Mouse (Mus musculus) midbrain, embryonic 13.5 days (tissue): ENCODE results near the gene Rftn1. TPM values are rescaled to one million over a fixed set of nuclear protein-coding genes. Genes with fewer than 3 reads are reported as not detected.

Experiments
- ATAC-seq: fragments of 200-750 bp; cut with Nextera tagmentation; 2 replicates; pipeline ENCODE4 v1.8.0; 2017; ENCODE audit warnings: mild to moderate bottlenecking, moderate TSS enrichment, moderate library complexity
- H3K27ac ChIP-seq: fragments of 300-500 bp; sonication (generic); 2 replicates; pipeline ENCODE4 v1.5.1; 2015; ENCODE audit warnings: inconsistent platforms, mild to moderate bottlenecking, moderate library complexity
- H3K27me3 ChIP-seq: fragments of 300-500 bp; sonication (generic); 2 replicates; pipeline ENCODE4 v1.6.1; 2015; ENCODE audit warnings: mild to moderate bottlenecking, inconsistent platforms
- H3K36me3 ChIP-seq: fragments of 300-500 bp; sonication (generic); 2 replicates; pipeline ENCODE4 v1.6.1; 2015; ENCODE audit warnings: mild to moderate bottlenecking, inconsistent platforms
- H3K4me1 ChIP-seq: fragments of 300-500 bp; sonication (generic); replicated peaks from 2 replicates; pipeline ENCODE4 v1.6.1; 2015; ENCODE audit warnings: inconsistent platforms
- H3K4me2 ChIP-seq: fragments of 300-500 bp; sonication (generic); replicated peaks from 2 replicates; pipeline ENCODE4 v1.6.1; 2015; ENCODE audit warnings: moderate library complexity, mild to moderate bottlenecking, inconsistent platforms
- H3K4me3 ChIP-seq: fragments of 300-500 bp; sonication (generic); replicated peaks from 2 replicates; pipeline ENCODE4 v1.5.1; 2015; ENCODE audit warnings: mild to moderate bottlenecking, inconsistent platforms
- H3K9ac ChIP-seq: fragments of 300-500 bp; sonication (generic); replicated peaks from 2 replicates; pipeline ENCODE4 v1.6.1; 2015; ENCODE audit warnings: mild to moderate bottlenecking, inconsistent platforms
- H3K9me3 ChIP-seq: fragments of 300-500 bp; sonication (generic); 2 replicates; pipeline ENCODE4 v1.6.1; 2016; ENCODE audit warnings: mild to moderate bottlenecking, inconsistent platforms
- WGBS: fragments of 180-500 bp; shearing (Covaris S2); methylation state at CpG from one replicate; pipeline ENCODE4 v1.1.7; 2015; 5-methylcytosine and 5-hydroxymethylcytosine counted together
- polyA plus RNA-seq: library from polyadenylated mRNA; unstranded; fragments of >200 nt; fragmentation: Nextera tagmentation; extraction: Ambion mirVana; gene quantifications from 2 replicates; pipeline ENCODE4 v1.2.1, GENCODE M21; 2015

The Rftn1 gene
- polyA plus RNA-seq, 1 experiment from 2014 or later = 10.9 TPM

DNA sequence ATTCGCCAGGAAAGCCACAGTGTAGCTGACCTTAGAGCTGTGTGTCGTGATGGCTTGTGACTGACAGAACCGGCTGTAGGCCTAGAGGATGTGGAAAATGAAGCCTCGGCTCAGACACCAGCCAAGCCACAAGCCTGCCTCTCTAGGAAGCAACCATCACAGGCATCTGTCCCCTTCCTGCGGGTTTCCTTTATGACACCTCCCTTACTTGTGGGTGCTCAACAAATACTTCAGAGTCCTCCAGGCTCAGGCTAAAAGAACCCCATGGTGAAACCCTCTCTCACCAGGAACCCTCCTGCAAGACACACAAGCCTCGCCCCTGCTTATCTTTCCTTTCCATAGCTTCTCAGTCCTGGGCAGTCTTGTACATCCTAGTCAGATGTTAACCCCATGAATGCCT, 31.9 kb downstream of the Rftn1 start:
- H3K36me3 ChIP-seq = no peaks in the 10 kb centered on the region
- H3K9ac ChIP-seq = no peak overlapping the region
- no peak overlapping the region for H3K4me2 ChIP-seq
- WGBS = 91% methylated on average over 6 of the region's 6 CpGs
- no peak overlapping the region for H3K27ac ChIP-seq
- peaks cover 7% of the 10 kb centered on the region; the same call in 1 of the 2 replicates for H3K4me1 ChIP-seq
- ATAC-seq = no peak
- no peaks in the 10 kb centered on the region for H3K27me3 ChIP-seq
- no peaks in the 10 kb centered on the region for H3K9me3 ChIP-seq
- H3K4me3 ChIP-seq = no peak overlapping the region

DNA sequence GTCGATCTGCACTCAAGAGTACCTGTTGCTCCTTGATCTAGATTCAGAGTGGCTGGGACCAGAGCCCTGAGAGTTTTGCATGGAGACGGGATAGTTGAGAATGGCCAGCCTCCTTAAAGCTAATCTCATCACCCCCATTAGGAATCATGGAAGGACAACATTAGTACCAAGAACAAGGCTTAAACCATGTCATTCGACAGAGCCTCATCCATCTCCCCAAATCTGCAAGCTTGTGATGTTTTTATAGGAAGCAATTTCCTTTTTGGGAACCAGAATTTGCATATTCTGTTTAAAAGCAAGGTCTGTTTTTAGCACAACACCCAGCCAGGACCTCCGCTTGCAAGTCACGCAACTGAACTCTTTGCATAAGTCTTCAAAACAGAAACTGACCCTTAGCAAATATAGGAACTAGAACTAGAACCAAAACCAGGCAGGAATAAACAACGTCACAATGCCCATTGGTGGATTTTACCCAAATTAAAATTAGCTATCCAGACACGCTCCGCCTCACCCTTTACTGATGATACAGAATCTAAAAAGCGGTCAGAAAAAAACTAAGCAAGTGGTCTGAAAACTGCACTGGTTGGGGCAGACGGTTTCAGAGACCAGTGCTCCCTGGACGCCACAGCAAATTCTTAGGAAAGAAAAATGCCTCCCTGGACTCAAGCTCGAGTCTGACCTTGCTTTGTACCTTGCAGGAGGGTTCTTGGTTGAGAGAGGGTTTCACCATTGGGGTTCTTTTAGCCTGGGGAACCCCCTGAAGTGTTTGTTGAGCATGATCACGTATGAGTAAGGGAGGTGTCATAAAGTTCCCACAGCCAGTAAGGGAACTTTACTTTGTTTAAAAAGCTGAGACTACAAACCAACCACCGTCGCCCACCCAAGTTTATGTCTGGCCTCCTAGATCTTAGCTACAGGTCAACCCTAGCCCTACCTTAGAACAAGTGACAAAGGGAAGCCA, 33.0 kb downstream of the Rftn1 start:
- no peak overlapping the region for H3K9ac ChIP-seq
- no peak for ATAC-seq
- H3K36me3 ChIP-seq = no peaks in the 10 kb centered on the region
- H3K4me1 ChIP-seq = peaks cover 7% of the 10 kb centered on the region; the same call in 1 of the 2 replicates
- WGBS = 91% methylated on average over 15 of the region's 15 CpGs
- no peak overlapping the region for H3K27ac ChIP-seq
- H3K27me3 ChIP-seq = no peaks in the 10 kb centered on the region
- no peak overlapping the region for H3K4me3 ChIP-seq
- H3K9me3 ChIP-seq = no peaks in the 10 kb centered on the region
- H3K4me2 ChIP-seq = no peak overlapping the region

DNA sequence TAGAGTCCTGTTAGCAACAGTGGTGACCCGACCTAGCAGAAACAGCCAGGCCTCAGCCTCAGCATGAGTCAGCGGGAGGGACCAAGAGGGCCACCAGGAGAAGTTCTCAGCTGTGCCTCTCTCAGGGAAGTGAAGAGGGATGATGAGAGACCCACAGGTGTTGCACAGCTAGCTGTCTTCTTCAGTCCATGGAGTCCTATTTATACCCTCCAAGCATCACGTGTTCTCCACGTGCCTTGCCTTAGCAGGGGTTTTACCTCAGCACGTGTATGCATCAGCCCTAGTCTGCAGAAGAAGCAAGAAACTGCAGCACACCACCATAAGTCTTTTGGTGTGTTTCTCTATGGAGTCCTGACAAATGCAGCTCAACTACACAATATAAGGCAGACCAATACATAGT, 38.4 kb downstream of the Rftn1 start:
- ATAC-seq = no peak
- no peaks in the 10 kb centered on the region for H3K27me3 ChIP-seq
- no peak overlapping the region for H3K4me3 ChIP-seq
- no peaks in the 10 kb centered on the region for H3K36me3 ChIP-seq
- H3K4me1 ChIP-seq = peaks cover 23% of the 10 kb centered on the region
- H3K9ac ChIP-seq = no peak overlapping the region
- H3K9me3 ChIP-seq = no peaks in the 10 kb centered on the region
- H3K27ac ChIP-seq = no peak overlapping the region
- 88% methylated on average over 5 of the region's 5 CpGs for WGBS
- H3K4me2 ChIP-seq = no peak overlapping the region

DNA sequence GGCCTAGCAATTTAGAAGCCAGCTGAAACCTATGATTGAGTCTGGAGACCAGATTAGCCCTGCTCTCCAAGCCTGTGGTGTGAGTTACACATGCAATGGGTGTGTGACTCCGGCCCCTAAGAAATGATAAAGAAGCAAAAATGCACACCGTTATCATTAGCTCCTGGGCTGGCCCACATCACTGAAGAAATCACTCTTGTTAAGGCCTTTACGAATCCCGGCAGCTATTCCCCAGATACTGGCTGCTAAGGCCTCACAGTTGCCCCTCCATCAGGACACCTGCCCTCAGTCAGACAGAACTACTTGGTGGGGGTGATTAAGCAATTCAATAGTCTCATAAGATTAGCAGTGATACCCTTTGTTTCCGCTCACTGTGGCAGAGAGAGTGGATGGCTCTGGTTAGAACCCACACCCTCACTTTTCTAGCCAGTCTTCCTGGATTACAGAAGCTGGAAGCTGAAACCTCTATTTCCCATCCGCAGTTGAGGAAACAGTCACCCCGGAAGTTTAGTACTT, 39.2 kb downstream of the Rftn1 start:
- Histone ChIP-seq H3K9me3 (no peaks in the 10 kb centered on the region), H3K36me3 (no peaks in the 10 kb centered on the region), H3K27me3 (no peaks in the 10 kb centered on the region), H3K9ac (no peak overlapping the region), H3K4me3 (no peak overlapping the region), H3K27ac (peak overlapping the region; percentile 70), H3K4me2 (no peak overlapping the region), H3K4me1 (peaks cover 23% of the 10 kb centered on the region)
- 62% methylated on average over 7 of the region's 7 CpGs for WGBS
- ATAC-seq = no peak

DNA sequence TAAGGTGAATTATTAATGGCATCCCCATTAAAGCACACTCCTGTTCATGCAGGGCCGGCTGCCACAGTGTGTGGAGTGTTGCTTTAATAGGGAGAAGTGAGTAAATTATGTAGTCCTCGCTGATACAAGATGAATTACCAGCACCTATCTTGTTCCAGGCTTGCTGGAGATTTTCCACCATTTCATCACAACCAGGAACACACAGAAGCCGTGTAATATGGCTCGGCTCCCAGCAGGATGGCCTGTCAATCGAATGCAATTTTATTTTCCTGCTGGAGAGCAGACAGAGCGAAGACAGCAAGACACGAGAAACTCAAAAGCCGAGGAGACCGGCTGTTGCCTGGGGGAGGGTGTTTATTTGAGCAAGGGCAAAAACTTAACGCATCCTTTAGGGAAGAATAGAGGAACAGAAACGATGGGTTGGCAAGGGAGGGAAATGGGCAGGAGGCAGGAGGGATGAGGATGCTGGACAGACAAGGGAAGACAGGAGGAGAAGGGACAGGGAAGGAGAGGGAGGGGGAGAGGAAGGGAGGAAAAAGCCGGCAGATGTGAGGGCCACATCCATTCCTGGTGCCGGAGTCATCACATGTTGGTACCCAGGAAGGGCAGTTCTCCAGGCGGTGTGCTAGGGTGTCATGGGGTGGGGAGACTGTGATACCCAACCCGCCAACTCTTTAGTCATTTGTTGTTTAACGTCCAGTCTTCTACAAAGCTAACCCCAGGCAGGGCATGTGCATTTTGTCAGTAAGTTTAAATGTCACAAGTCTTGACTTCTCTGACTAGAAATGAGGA, 39.9 kb downstream of the Rftn1 start:
- Histone ChIP-seq H3K4me1 (peaks cover 23% of the 10 kb centered on the region), H3K4me3 (no peak overlapping the region), H3K9ac (peak overlapping the region; percentile 24; the same call in 1 of the 2 replicates), H3K27me3 (no peaks in the 10 kb centered on the region), H3K4me2 (0 out of 2 replicates have a peak overlapping the region, but pooled peaks have one; percentile 1), H3K36me3 (no peaks in the 10 kb centered on the region), H3K27ac (peak overlapping the region; percentile 70), H3K9me3 (no peaks in the 10 kb centered on the region)
- ATAC-seq = peak; percentile 78
- WGBS = 57% methylated on average over 16 of the region's 16 CpGs

DNA sequence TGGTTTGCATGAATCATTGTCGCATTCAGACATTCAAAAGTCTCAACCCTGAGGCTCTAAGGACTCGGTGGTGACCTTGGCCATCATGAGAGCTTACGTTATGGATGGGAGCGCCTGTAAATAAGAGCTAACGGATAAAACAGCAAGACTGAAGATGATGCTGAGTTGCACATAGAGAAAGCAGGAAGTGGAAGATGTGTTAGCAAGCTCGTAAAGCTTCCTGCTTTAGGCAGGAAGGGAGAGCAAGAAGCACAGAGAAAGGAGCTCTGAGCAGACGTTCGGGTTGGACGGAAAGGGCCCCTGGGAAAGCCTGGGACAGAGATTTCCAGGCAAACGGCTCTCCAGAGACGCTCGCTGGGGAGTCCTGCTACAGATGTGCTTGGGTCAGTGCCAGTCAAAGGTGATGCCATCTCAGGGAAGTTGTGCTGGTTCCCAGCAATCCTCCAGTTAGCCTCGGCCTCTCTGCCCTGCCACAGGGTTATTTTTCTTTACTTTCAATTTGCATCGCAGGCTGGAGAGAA, 40.7 kb downstream of the Rftn1 start:
- WGBS = 70% methylated on average over 14 of the region's 14 CpGs
- H3K4me3 ChIP-seq = no peak overlapping the region
- no peak overlapping the region; the same call in 1 of the 2 replicates for H3K9ac ChIP-seq
- H3K27ac ChIP-seq = peak overlapping the region; percentile 70
- 0 out of 2 replicates have a peak, but pooled peaks have one; percentile 28 for ATAC-seq
- no peak overlapping the region for H3K4me2 ChIP-seq
- H3K4me1 ChIP-seq = peaks cover 23% of the 10 kb centered on the region
- H3K27me3 ChIP-seq = no peaks in the 10 kb centered on the region
- no peaks in the 10 kb centered on the region for H3K36me3 ChIP-seq
- no peaks in the 10 kb centered on the region for H3K9me3 ChIP-seq

DNA sequence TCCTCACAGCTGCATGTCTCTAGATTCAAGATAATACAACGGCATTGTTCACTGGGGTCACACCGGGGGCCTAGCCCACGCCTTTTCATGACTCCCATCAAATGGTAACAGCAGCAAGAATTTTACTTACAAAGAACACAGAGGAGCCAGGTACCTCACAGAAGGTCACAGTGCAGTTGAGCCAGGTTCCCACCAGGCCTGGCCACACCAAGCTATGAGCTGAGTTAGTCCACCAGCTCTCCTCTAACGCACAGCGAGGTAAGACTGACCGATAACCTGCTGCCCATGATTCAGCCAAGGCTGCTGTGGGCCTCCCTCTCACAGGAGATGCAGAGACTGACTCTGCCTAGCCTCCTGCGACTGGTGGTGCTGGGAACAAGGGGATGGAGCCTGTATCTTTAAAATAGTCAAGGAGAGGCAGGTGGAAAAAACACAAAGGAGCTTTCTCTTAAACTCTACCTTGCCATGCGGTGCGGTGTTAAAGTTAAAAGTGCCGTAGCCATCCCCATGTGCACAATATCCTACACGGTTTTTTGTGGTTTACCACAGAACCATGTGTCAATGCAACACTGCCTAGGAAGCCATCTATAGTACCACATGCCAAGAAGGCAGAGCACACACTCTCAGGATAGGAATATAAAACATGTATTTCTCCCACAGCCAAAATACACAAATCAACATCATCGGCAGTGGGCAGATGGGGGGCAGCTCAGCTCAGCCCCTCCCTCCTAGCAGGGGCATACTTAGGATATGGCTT, 42.5 kb downstream of the Rftn1 start:
- WGBS = 93% methylated on average over 12 of the region's 12 CpGs
- no peak for ATAC-seq
- no peak overlapping the region for H3K27ac ChIP-seq

DNA sequence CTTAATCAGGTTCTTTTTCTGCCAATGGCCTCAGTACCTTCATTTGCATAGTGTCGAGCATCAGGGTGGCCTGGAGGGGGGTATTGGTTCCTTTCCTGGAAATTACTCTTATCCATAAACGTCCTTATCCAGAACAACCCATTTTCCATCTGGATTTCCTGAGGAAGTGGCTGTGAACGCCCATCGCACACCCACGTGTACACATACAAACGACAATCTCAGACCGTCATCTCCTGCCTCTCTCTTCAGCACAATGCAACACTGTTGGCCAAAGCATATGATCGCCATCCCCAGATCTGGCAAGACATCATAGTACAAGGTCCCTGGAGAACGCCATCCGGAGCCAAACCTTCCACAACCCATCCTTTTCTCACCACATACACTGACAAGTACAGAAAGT, 47.1 kb downstream of the Rftn1 start:
- Histone ChIP-seq H3K4me3 (no peak overlapping the region), H3K27ac (no peak overlapping the region), H3K36me3 (no peaks in the 10 kb centered on the region), H3K27me3 (no peaks in the 10 kb centered on the region), H3K4me2 (no peak overlapping the region), H3K9ac (no peak overlapping the region), H3K9me3 (no peaks in the 10 kb centered on the region), H3K4me1 (peaks cover 7% of the 10 kb centered on the region)
- no peak for ATAC-seq
- 92% methylated on average over 10 of the region's 10 CpGs for WGBS

More for the DNA sequence above, 42.5 kb downstream of the Rftn1 start:
- Histone ChIP-seq H3K4me3 (no peak overlapping the region), H3K9me3 (no peaks in the 10 kb centered on the region), H3K4me2 (no peak overlapping the region), H3K36me3 (no peaks in the 10 kb centered on the region), H3K4me1 (peaks cover 23% of the 10 kb centered on the region), H3K9ac (no peak overlapping the region), H3K27me3 (no peaks in the 10 kb centered on the region)

DNA sequence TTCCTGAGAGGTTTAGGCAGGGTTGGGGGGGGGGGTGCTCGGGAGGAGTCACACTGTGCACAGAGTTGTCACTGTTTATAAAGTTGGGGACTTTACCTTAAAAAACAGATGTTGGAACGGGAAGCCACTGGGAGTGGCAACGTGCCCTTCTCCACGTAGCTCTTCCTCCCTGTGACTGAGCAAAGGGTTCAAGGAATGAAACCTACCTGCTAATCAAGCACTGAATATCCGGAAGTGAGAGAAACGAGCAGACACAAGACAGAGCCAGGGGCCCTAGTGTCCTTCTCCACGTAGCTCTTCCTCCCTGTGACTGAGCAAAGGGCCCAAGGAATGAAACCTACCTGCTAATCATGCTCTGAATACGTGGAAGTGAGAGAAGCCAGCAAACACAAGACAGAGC, 47.9 kb downstream of the Rftn1 start:
- no peak for ATAC-seq
- H3K36me3 ChIP-seq = no peaks in the 10 kb centered on the region
- 77% methylated on average over 8 of the region's 8 CpGs for WGBS
- no peak overlapping the region for H3K27ac ChIP-seq
- H3K4me2 ChIP-seq = no peak overlapping the region
- H3K27me3 ChIP-seq = no peaks in the 10 kb centered on the region
- peaks cover 7% of the 10 kb centered on the region for H3K4me1 ChIP-seq
- H3K4me3 ChIP-seq = no peak overlapping the region
- H3K9ac ChIP-seq = no peak overlapping the region
- H3K9me3 ChIP-seq = no peaks in the 10 kb centered on the region

DNA sequence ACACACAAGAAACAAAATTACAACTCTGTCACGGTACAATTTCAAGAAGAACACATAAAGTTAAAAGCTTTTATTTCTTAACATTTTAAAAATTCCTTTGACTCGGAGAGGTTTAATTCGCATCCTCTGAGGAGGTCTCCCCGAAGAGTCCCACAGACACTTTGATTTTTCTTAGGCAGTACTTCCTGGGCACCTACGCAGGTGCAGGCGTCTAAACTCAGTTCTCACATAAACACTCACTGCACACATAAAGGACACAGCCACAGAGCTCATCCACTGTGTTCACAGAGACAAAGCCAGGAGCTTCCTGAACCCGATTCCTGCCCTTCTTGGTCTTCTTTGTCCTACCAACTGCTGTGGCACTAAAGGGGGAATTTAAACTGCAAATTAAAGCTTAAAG, 48.3 kb downstream of the Rftn1 start:
- no peaks in the 10 kb centered on the region for H3K27me3 ChIP-seq
- H3K4me1 ChIP-seq = peaks cover 7% of the 10 kb centered on the region
- H3K4me3 ChIP-seq = no peak overlapping the region
- no peak overlapping the region for H3K27ac ChIP-seq
- no peak overlapping the region for H3K9ac ChIP-seq
- no peaks in the 10 kb centered on the region for H3K36me3 ChIP-seq
- H3K9me3 ChIP-seq = no peaks in the 10 kb centered on the region
- ATAC-seq = no peak
- no peak overlapping the region for H3K4me2 ChIP-seq
- WGBS = 83% methylated on average over 7 of the region's 7 CpGs

DNA sequence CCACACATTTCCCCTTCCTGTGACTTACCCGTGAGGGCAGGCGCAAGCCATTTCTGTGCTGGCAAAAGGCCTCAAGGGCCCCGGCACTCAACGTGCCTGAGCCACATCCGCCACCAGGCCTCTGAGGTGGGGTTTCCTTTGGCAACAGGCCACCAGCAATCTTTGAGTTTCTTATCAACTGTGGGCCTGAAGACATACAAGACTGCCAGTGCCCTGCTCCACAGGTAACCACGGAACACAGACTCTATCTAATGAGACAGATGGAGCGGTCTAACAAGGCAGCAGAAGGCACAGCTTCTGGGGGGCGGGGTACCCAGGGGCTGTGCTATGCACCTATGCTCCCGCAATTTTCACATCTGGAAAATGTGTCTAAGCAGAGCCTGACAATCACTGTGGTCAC, 54.4 kb downstream of the Rftn1 start:
- no peak overlapping the region for H3K27ac ChIP-seq
- no peaks in the 10 kb centered on the region for H3K36me3 ChIP-seq
- WGBS = 87% methylated on average over 9 of the region's 9 CpGs
- H3K27me3 ChIP-seq = no peaks in the 10 kb centered on the region
- no peak overlapping the region for H3K4me2 ChIP-seq
- no peaks in the 10 kb centered on the region for H3K9me3 ChIP-seq
- H3K4me1 ChIP-seq = peaks cover 7% of the 10 kb centered on the region
- H3K4me3 ChIP-seq = no peak overlapping the region
- H3K9ac ChIP-seq = no peak overlapping the region
- ATAC-seq = no peak
